Mouse (Mus musculus) ovary, adult 2 months (tissue): ENCODE measurements around the gene Olfr620. TPM values are rescaled to one million over a fixed set of nuclear protein-coding genes. Genes with fewer than 3 reads are reported as not detected.

Experiments
- polyA plus RNA-seq: library from polyadenylated mRNA; depleted of rRNA; stranded (reverse); fragments of >200 nt; gene quantifications from 2 replicates; pipeline ENCODE4 v1.2.3, GENCODE M21; 2012; rRNA removed

Gene Olfr620
- polyA plus RNA-seq: not detected in 2 replicates

GRCm38 (mm10) chr7:103612434-103612833 lies at the start of gene Olfr620:
Gene Olfr620 (minus strand): TSS chr7:103612534.

GRCm38 (mm10) chr7:103642602-103643001 lies 30.3 kb upstream of the Olfr620 start, which contains the start of gene Olfr622:
Gene Olfr622 (minus strand): TSS chr7:103642702.

GRCm38 (mm10) chr7:103600275-103600674 lies 12.1 kb downstream of the Olfr620 start, which contains the start of gene Olfr619:
Gene Olfr619 (plus strand): TSS chr7:103600575.

GRCm38 (mm10) chr7:103589803-103590202 lies 22.5 kb downstream of the Olfr620 start, which contains the start of gene Olfr618:
Gene Olfr618 (plus strand): TSS chr7:103590103.

GRCm38 (mm10) chr7:103572761-103573160 lies 39.6 kb downstream of the Olfr620 start, which contains the start of gene Olfr617:
Gene Olfr617 (plus strand): TSS chr7:103573061.

DNA sequence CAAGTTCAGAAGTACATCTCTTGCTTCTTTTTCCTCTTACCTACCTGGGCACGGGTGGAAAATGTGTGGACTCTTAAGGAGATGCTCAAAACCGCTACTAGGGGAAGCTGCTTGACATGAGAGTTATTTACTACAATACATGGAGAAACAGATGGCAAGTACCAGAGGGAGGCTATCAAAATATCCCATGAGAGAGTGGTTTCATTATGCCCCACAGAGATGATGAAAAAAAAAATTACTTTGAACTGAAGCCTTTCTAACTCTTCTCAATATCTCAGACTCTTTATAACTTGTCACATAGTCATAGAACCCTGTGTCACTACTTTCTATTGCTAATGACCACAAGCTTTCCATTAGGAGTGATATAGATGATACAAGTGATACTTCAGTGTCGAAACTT lies 43.3 kb downstream of the Olfr620 start, which contains the start of gene Olfr616:
Gene Olfr616, minus strand, starts transcription at position 101 of the 400 bp plus-strand sequence.

GRCm38 (mm10) chr7:103555779-103556178 lies 56.6 kb downstream of the Olfr620 start, which contains the start of gene Olfr615:
Gene Olfr615 (plus strand): TSS chr7:103556079.

Other genes starting within 250 kb of the Olfr620 start
- not detected in 2 replicates for gene Olfr601, start 249.9 kb downstream of the Olfr620 start, polyA plus RNA-seq
- gene Olfr603, start 226.4 kb downstream of the Olfr620 start, polyA plus RNA-seq: not detected in 2 replicates
- gene Usp17lc, start 197.5 kb downstream of the Olfr620 start, polyA plus RNA-seq: 0.07 TPM in 1 of 2 replicates, not detected in the other
- gene Olfr605, start 167.1 kb downstream of the Olfr620 start, polyA plus RNA-seq: not detected in 2 replicates
- gene Olfr606, start 163.5 kb downstream of the Olfr620 start, polyA plus RNA-seq: not detected in 2 replicates
- not detected in 2 replicates for gene Olfr607, start 148.4 kb downstream of the Olfr620 start, polyA plus RNA-seq
- not detected in 2 replicates for gene Olfr608, start 142.7 kb downstream of the Olfr620 start, polyA plus RNA-seq
- gene Olfr609, start 114.5 kb downstream of the Olfr620 start, polyA plus RNA-seq: not detected in 2 replicates
- gene Olfr610, start 100.4 kb downstream of the Olfr620 start, polyA plus RNA-seq: not detected in 2 replicates
- not detected in 2 replicates for gene Olfr611, start 91.7 kb downstream of the Olfr620 start, polyA plus RNA-seq
- gene Olfr612, start 69.8 kb downstream of the Olfr620 start, polyA plus RNA-seq: not detected in 2 replicates
- gene Olfr613, start 64.5 kb downstream of the Olfr620 start, polyA plus RNA-seq: not detected in 2 replicates
- not detected in 2 replicates for gene Olfr615, start 56.5 kb downstream of the Olfr620 start, polyA plus RNA-seq
- gene Olfr616, start 43.4 kb downstream of the Olfr620 start, polyA plus RNA-seq: not detected in 2 replicates
- gene Olfr617, start 39.5 kb downstream of the Olfr620 start, polyA plus RNA-seq: not detected in 2 replicates
- not detected in 2 replicates for gene Olfr618, start 22.4 kb downstream of the Olfr620 start, polyA plus RNA-seq
- gene Olfr619, start 12.0 kb downstream of the Olfr620 start, polyA plus RNA-seq: not detected in 2 replicates
- not detected in 2 replicates for gene Olfr622, start 30.2 kb upstream of the Olfr620 start, polyA plus RNA-seq
- gene Olfr623, start 51.2 kb upstream of the Olfr620 start, polyA plus RNA-seq: not detected in 2 replicates
- not detected in 2 replicates for gene Olfr624, start 58.7 kb upstream of the Olfr620 start, polyA plus RNA-seq
- not detected in 2 replicates for gene Olfr625-ps1, start 70.2 kb upstream of the Olfr620 start, polyA plus RNA-seq
- gene Olfr243, start 102.1 kb upstream of the Olfr620 start, polyA plus RNA-seq: not detected in 2 replicates
- gene Olfr628, start 117.8 kb upstream of the Olfr620 start, polyA plus RNA-seq: not detected in 2 replicates
- gene Olfr629, start 132.4 kb upstream of the Olfr620 start, polyA plus RNA-seq: not detected in 2 replicates
- not detected in 2 replicates for gene Olfr630, start 144.8 kb upstream of the Olfr620 start, polyA plus RNA-seq
- not detected in 2 replicates for gene Olfr69, start 159.1 kb upstream of the Olfr620 start, polyA plus RNA-seq
- gene Olfr68, start 167.2 kb upstream of the Olfr620 start, polyA plus RNA-seq: not detected in 2 replicates
- gene Olfr67, start 179.3 kb upstream of the Olfr620 start, polyA plus RNA-seq: not detected in 2 replicates
- gene Hbb-bt, start 201.5 kb upstream of the Olfr620 start, polyA plus RNA-seq: 36.7 and 60.5 TPM in 2 replicates
- gene Hbb-bs, start 215.6 kb upstream of the Olfr620 start, polyA plus RNA-seq: 349 and 591 TPM in 2 replicates
- gene Hbb-bh2, start 228.0 kb upstream of the Olfr620 start, polyA plus RNA-seq: not detected in 2 replicates
- gene Hbb-bh1, start 230.6 kb upstream of the Olfr620 start, polyA plus RNA-seq: not detected in 2 replicates
- gene Hbb-y, start 240.7 kb upstream of the Olfr620 start, polyA plus RNA-seq: not detected in 2 replicates